Mouse (Mus musculus) brain, embryonic 14.5 days (tissue): ENCODE measurements around the gene Bcl2.

Source experiments
- CTCF ChIP-seq: fragments of 200-500 bp; IDR thresholded peaks from 2 replicates; pipeline ENCODE4 v1.5.1; 2012; ENCODE audit warnings: inconsistent platforms, mild to moderate bottlenecking, moderate library complexity, borderline replicate concordance; ENCODE audit not compliant: insufficient read depth, insufficient read length; ENCODE audit errors: extremely low read depth
- POLR2A ChIP-seq: fragments of 200-500 bp; IDR thresholded peaks from 2 replicates; pipeline ENCODE4 v1.6.1; 2012; ENCODE audit warnings: mild to moderate bottlenecking, inconsistent platforms, borderline replicate concordance; ENCODE audit not compliant: poor library complexity, insufficient read depth, insufficient read length, severe bottlenecking; ENCODE audit errors: extremely low read depth

DNA sequence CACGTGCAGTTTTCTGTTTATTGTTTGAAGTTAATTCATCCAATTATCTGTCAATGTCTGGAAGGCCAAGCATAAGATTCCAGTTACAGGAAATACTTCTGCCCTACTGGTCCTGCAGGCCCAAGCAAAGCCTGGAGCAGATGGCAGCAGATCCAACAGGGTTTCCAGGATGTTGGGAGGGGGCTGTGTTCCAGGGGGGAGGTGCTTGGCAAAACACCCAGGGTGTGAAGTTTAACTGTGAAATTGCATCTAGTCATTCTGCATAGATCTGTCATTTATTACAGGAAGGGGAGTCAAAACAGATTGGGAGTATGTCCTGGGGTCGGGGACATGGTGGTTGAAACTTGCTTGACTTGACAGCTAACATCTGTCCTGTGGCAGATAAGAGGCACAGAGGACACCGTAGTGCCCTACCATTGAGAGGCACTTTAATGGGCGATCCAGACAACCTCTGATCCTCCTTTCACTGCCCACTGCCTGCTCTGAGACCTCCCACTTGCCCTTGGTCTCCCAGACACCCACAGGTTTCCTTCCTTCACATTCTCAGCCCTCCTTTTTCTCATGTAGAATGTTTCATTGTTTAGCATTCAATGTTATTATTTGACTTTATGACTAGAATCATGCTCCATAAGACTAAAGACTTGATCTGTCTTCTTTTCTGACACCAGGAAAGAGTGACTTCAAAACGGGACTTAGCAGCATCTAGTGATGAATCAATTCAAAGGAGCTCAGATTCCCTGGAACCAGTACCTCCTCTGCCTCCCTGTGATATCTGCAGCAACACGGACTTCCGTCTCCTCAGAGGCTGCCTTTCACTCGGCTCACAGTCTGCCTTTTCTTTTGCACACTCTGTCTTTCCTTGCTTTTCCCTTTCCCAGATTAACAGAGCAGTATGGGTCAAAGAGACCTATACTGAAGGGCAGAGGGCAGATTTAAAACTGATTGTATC is 47.7 kb downstream of the Bcl2 start:
- TF ChIP-seq CTCF (no peak), POLR2A (no peak)
